Mouse (Mus musculus) brain, embryonic 14.5 days (tissue): ENCODE measurements around the gene Tmem182.

ENCODE experiments used
- CTCF ChIP-seq: fragments of 200-500 bp; IDR thresholded peaks from 2 replicates; pipeline ENCODE4 v1.5.1; 2012; ENCODE audit warnings: inconsistent platforms, mild to moderate bottlenecking, moderate library complexity, borderline replicate concordance; ENCODE audit not compliant: insufficient read depth, insufficient read length; ENCODE audit errors: extremely low read depth
- POLR2A ChIP-seq: fragments of 200-500 bp; IDR thresholded peaks from 2 replicates; pipeline ENCODE4 v1.6.1; 2012; ENCODE audit warnings: mild to moderate bottlenecking, inconsistent platforms, borderline replicate concordance; ENCODE audit not compliant: poor library complexity, insufficient read depth, insufficient read length, severe bottlenecking; ENCODE audit errors: extremely low read depth

DNA sequence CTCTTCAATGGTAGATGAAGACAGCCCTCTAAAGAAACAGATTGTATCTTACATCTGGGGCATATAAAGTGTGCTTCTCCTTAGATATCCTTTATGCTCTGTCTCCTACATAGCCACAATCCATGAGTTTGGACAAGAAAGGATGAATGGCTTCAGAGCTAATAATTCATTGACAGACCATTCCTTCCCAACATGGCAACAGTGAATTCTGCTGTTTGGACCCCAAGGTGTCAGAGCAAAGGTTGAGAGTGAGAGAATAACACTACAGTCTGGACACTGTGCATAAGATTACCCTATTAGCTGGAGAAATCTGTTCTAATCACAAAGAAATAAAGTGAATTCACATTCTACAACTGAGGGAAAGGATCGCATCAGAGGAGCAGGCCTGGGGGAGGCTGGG is 9.9 kb upstream of the Tmem182 start:
- no peak for TF ChIP-seq POLR2A
- no peak for TF ChIP-seq CTCF
